Mouse (Mus musculus) CH12F3 (cell line): Measurements from ENCODE around the gene Slc25a25.

Experiments used
- in situ Hi-C: fragments of 300-500 bp; cut with MboI; formaldehyde crosslinking; loops from 2 replicates; pipeline ENCODE4 v1.14.3; 2020; ENCODE audit warnings: low sequenced_read_pairs

Gene Slc25a25

GRCm38 (mm10) chr2:32430701-32431676, 20.3 kb downstream of the Slc25a25 start:
- in situ Hi-C loops = no loop called here

GRCm38 (mm10) chr2:32429215-32429891, 21.9 kb downstream of the Slc25a25 start:
- in situ Hi-C loops = no loop called here

GRCm38 (mm10) chr2:32428262-32428722, 23.0 kb downstream of the Slc25a25 start:
- in situ Hi-C loops = no loop called here

GRCm38 (mm10) chr2:32427720-32428119, 23.5 kb downstream of the Slc25a25 start:
- in situ Hi-C loops = no loop called here

GRCm38 (mm10) chr2:32426141-32426540, 25.1 kb downstream of the Slc25a25 start:
- in situ Hi-C loops = no loop called here

GRCm38 (mm10) chr2:32425568-32425967, 25.7 kb downstream of the Slc25a25 start:
- in situ Hi-C loops = no loop called here

GRCm38 (mm10) chr2:32424796-32425195, 26.4 kb downstream of the Slc25a25 start:
- in situ Hi-C loops = no loop called here

- in situ Hi-C loops = no loop called here
Observed at GRCm38 (mm10) chr2:32423481-32424331, 27.5 kb downstream of the Slc25a25 start.

GRCm38 (mm10) chr2:32421851-32422251, 29.4 kb downstream of the Slc25a25 start:
- in situ Hi-C loops = no loop called here

- in situ Hi-C loops = no loop called here
Observed at GRCm38 (mm10) chr2:32420647-32421046, 30.6 kb downstream of the Slc25a25 start.

GRCm38 (mm10) chr2:32420066-32420608, 31.1 kb downstream of the Slc25a25 start:
- in situ Hi-C loops = no loop called here

GRCm38 (mm10) chr2:32419359-32419758, 31.9 kb downstream of the Slc25a25 start:
- in situ Hi-C loops = no loop called here

GRCm38 (mm10) chr2:32418430-32419151, 32.7 kb downstream of the Slc25a25 start:
- in situ Hi-C loops = no loop called here

- in situ Hi-C loops = no loop called here
Observed at GRCm38 (mm10) chr2:32417486-32417885, 33.8 kb downstream of the Slc25a25 start.

GRCm38 (mm10) chr2:32416556-32416955, 34.7 kb downstream of the Slc25a25 start:
- in situ Hi-C loops = no loop called here

GRCm38 (mm10) chr2:32415801-32416200, 35.4 kb downstream of the Slc25a25 start:
- in situ Hi-C loops = no loop called here

- in situ Hi-C loops = no loop called here
Observed at GRCm38 (mm10) chr2:32413936-32414335, 37.3 kb downstream of the Slc25a25 start.

- in situ Hi-C loops = no loop called here
Observed at GRCm38 (mm10) chr2:32412742-32413531, 38.3 kb downstream of the Slc25a25 start.

- in situ Hi-C loops = no loop called here
Observed at GRCm38 (mm10) chr2:32411407-32411806, 39.8 kb downstream of the Slc25a25 start.
